Mouse (Mus musculus) brain, embryonic 14.5 days (tissue): ENCODE measurements around the gene Abcc1.

Source experiments
- CTCF ChIP-seq: fragments of 200-500 bp; IDR thresholded peaks from 2 replicates; pipeline ENCODE4 v1.5.1; 2012; ENCODE audit warnings: inconsistent platforms, mild to moderate bottlenecking, moderate library complexity, borderline replicate concordance; ENCODE audit not compliant: insufficient read depth, insufficient read length; ENCODE audit errors: extremely low read depth
- POLR2A ChIP-seq: fragments of 200-500 bp; IDR thresholded peaks from 2 replicates; pipeline ENCODE4 v1.6.1; 2012; ENCODE audit warnings: mild to moderate bottlenecking, inconsistent platforms, borderline replicate concordance; ENCODE audit not compliant: poor library complexity, insufficient read depth, insufficient read length, severe bottlenecking; ENCODE audit errors: extremely low read depth

- TF ChIP-seq POLR2A (no peak), CTCF (no peak)
Observed at GRCm38 (mm10) chr16:14372382-14372781, 11.0 kb downstream of the Abcc1 start.
